Mouse (Mus musculus) ZHBTc4 (cell line): ENCODE measurements at regions not wholly inside any gene's neighbourhood (a gene's known extent, or its start where the extent isn't known, plus 50 kb on each side); places are given as distances from the start of the nearest gene placed in this dataset.
A peak's percentile ranks its signal among the peaks of the same experiment; 100 is the strongest.
"Not testable (repeated sequence)": the region's sequence is repeated elsewhere in the genome, so short reads cannot be mapped to it uniquely, and the experiment has no call there.

Experiments used
- DNase-seq: peaks from one replicate; pipeline ENCODE4 v3.0.0-alpha.2; 2011; ENCODE audit warnings: low read depth, low spot score

DNA sequence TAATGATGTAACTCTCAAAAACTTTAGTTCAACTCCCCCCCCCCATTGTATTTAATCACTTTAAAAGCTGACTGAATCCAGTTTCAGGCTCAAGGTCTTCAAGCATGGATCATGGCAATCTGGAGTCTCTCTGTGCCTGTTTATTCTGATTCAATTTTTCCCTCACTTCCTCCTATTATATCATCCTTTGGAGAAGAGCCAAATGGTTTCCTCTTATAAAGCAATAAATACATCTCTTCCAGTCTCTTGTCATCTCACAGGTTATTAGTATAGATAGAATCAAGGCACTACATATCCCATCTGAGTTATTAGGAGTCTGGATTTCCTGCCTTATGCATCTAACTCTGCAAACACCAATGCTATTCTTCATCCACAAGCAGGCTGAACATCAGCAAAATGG is 530.2 kb upstream of the Pdcd1 start:
- DNase-seq: no peak

GRCm38 (mm10) chr1:94581650-94582405 is 529.5 kb upstream of the Pdcd1 start:
- DNase-seq: no peak

GRCm38 (mm10) chr1:94532773-94533541 is 480.6 kb upstream of the Pdcd1 start:
- DNase-seq: no peak

DNA sequence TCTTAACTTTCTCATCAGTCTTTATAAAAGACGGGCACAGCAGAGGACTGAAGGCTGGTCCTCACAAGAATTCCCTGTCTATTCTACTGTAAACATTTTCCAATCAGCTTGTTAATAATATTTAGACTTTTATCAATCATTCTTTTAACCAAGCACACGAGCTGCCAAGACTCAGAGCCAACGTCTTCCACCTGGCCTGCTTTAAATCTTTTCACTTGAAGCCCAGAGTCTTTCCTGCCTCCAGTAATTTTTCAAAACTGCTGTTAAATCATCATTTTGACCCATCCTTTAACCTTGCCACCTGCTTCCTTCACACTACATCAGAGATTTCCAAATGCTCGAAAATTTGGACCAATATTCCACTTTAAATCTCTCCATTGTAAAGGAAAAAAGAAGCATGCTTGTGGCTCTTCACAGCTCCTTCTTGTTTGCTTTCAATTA is 451.7 kb upstream of the Pdcd1 start:
- no peak for DNase-seq

DNA sequence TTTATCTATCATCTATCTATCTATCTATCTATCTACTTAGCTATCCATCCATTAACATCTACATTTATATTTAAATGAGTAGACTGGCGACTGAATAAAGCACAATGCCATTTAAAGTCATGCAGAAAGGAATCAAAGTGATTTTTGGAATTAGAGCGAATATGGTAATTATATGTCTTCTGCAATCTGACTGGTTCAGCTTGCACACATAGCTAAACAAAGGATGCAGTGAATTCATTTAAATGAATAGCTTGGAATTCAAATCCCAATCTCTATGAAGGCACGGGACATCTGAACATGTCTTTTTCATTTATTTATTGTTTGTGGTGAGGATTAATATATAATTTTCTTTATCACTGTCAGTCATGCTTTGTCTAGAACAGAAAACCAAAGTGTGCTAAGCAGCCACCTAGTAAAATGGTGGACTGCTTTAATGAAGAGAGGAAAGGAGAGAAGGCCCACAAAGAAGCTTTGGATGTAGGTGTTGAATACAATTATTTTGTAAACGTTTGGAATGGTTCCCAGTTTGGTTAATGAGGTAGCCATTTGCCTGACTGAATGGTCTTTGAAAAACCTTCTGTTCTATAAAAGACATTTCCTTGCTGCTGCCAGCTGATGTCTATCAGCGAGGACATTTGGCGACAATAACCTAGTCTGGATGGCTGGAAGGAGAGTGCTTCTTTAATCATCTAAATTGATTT is 451.2 kb upstream of the Pdcd1 start:
- no peak for DNase-seq

GRCm38 (mm10) chr1:94502066-94502861 is 449.9 kb upstream of the Pdcd1 start:
- DNase-seq: no peak

- no peak for DNase-seq
Observed at GRCm38 (mm10) chr1:94496992-94497391, 444.6 kb upstream of the Pdcd1 start.

DNA sequence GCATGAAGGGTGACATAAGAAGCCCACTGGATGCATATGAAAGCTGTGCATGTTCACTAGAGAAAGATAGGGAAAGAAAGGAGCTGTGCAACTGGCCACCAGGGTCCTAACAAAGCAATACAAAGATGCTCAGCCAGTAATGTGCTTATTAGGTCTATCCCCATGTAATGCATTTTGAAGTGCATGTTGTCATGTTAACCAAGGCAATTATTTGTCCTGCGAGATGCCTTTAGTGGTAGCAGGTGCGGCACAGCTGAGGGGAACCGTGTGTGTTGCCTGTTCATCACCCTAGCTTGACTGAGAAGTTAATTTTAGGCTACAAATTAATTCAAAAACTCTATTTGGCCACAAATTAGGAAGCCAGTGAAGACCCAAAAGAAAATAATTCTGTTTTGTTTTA is 444.0 kb upstream of the Pdcd1 start:
- no peak for DNase-seq

GRCm38 (mm10) chr1:94487062-94487461 is 434.7 kb upstream of the Pdcd1 start:
- no peak for DNase-seq

DNA sequence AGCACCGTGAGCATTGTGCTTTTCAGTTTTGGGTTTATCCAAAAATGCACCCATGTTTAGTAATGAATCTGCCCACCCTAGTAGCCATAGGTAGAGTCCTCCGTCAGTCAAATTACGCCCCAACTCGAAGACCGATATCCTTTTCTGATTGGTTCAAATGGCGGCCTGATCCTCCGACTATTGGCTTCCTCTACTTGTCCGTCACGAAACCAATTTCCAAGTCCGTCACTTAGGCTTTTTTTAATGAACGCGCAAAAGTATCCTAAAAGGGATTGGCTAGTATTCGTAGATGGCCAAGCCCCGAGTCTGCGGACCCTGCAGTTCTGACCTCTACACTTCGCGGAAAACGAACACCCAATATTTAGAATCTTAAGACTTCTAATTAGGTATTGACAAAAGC is 417.5 kb upstream of the Pdcd1 start:
- DNase-seq: not testable (repeated sequence)

GRCm38 (mm10) chr1:94423731-94424130 is 371.4 kb upstream of the Pdcd1 start:
- no peak for DNase-seq

- DNase-seq: no peak
Observed at GRCm38 (mm10) chr1:94413043-94413442, 360.7 kb upstream of the Pdcd1 start.

- no peak for DNase-seq
Observed at GRCm38 (mm10) chr1:94366606-94367005, 314.3 kb upstream of the Pdcd1 start.

DNA sequence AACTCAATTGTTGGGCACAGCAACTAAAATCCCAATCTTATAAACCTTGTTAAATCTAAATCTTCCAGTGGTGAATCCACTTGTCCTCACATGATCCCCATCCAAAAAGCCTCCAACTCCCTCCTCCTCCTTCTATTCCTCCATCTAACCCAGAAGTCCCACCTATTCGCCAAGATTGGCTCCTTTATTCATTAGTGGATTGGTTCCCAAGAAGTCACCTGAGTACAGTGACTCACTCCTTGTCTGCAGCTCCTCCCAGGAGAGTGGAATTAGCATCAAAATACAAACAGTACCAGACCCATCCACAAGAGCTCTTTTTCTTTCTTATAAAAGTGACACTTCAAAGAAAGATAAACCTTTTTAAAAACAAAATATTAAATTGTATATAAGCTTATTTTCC is 304.6 kb upstream of the Pdcd1 start:
- peak; percentile 35 for DNase-seq

GRCm38 (mm10) chr1:94355873-94356272 is 303.5 kb upstream of the Pdcd1 start:
- no peak for DNase-seq

GRCm38 (mm10) chr1:94342576-94342975 is 290.2 kb upstream of the Pdcd1 start:
- DNase-seq: peak; percentile 82

GRCm38 (mm10) chr1:94341237-94341636 is 288.9 kb upstream of the Pdcd1 start:
- peak; percentile 7 for DNase-seq

DNA sequence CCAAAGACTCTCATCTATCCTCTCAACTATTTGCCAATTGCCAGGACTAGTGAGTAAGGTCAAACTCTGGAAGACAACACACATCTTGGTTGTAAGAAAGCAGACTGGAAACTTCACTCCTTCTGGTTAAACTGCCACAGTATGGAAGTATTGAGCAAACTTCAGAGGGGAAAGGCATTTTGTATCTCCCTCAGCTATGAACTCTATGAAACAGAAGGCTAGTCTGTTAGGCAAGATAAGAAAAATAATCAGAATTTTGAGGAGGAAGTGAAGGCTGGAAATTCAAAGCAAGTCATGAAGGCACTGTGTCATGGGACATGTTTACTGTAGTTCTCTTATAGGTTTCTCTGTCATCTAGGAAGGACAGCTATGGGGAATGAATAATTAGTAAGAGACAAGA is 265.7 kb upstream of the Pdcd1 start:
- DNase-seq: no peak

DNA sequence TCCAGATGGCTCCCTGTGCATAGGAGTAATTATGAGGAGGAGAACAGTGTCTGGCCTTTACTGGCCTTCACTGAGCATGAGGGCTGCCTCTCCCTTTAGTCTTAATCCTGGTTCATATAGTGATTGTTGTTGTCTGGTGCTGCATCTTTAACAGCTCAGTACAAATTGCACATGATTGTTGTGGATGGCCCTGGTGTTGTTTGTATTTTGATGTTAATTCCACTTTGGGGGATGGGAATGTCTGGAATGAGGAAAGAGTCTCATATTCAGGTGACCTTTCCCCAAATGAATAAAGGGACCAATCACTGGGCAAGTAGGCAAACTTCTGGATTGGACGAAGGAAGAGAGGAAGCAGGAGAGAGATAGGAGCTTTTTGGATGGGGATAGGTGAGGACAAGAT is 246.0 kb upstream of the Pdcd1 start:
- peak; percentile 74 for DNase-seq

GRCm38 (mm10) chr1:94272569-94272968 is 220.2 kb upstream of the Pdcd1 start:
- DNase-seq: no peak

GRCm38 (mm10) chr1:94263313-94263712 is 211.0 kb upstream of the Pdcd1 start:
- no peak for DNase-seq

- no peak for DNase-seq
Observed at GRCm38 (mm10) chr1:94235426-94235825, 183.1 kb upstream of the Pdcd1 start.
